Mouse (Mus musculus): ENCODE data around the gene Fam129b.

The Fam129b gene

DNA sequence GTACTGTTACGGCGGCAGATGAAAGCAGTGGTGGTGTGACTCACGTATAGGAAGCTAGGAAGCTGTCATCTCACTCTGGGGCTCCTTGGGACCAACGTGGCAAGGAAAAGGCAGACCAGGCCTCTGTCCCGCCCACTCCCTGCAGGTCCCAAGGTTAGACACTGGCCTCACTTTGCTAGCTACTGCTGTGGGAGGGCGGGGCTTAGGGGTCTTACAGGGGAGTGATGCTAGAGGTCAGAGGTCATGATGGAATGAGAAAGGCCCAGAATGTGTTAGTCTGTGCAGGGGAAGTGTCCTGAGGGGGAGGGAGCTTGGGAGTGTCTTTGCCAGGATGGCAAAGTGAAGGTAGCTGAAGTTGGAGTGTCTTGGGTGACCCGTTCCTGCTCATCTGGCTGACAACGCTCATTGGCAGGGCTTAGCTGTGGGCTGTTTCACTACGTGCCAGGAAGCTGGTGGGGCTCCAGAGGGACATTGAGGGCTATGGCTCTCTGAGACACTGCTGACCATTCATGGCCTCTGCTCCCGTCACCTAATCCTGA, 48.5 kb downstream of the Fam129b start:
- DNase-seq (ENCODE audit: low spot score in 2 of 2): no peak

DNA sequence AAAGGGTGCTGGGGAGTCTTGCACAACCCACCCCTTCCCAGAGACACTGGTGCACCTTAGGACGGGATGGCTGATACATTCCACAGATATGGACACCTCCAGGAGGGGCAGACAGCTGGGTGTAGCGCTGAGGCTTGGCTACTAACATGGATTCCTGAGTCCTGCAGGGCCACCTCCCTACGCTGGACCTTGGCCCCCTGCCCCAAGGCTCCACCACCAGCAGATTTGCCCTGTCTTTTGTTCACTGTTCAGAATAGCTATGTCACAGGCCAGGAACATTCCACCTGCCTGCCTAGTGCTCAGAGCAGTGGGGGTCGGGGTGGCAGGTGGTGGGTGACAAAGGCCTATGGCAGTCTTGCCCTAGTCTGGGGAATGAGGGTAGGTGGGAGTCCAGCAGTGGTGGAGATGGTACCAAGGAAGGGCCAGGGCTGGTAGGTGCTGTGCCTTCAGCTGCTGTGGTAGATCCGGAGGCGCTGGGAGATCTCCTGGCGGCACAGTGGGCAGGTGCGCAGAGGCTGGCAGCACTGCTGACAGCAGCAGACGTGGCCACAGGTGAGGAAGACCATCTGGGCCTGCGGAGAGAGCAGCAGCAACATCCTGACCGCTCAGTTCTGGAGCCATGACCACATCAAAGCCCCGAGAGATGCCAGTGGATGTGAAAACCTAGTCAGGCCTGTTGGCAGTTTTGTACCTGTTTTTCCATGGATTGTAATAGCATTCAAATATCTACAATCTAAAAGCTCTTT, 50.6 kb downstream of the Fam129b start:
- DNase-seq (ENCODE audit: low spot score in 2 of 2): no peak

DNA sequence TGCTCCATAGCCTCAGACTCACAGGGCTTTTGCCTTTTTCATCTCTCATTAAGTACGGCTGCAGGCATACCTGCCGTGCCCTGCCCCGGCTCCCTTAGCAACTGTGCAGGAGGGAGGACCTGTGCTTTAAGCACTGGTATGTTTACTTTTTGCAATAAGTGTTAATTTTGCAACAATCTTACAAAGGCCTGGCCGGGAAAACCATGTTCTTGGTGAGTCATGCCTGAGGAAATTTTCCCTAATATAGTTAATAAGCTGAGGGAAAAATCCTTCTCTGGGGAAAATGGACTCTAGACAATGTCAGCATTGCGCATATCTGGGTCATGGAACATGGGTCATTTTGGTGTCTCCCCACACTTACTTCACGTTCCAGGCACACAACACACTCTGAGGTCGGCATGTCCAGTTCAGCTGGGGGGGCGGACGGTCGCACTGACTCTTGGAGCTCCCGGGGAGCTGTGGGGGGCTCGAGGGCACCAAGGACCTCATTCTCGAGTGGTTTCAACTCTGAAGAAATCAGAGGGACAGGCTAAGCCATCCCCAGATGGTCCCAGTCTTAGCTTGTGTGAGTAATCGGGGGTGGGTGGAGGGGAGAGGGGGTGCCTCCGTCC, 51.8 kb downstream of the Fam129b start:
- no peak for DNase-seq (ENCODE audit: low spot score in 2 of 2)

DNA sequence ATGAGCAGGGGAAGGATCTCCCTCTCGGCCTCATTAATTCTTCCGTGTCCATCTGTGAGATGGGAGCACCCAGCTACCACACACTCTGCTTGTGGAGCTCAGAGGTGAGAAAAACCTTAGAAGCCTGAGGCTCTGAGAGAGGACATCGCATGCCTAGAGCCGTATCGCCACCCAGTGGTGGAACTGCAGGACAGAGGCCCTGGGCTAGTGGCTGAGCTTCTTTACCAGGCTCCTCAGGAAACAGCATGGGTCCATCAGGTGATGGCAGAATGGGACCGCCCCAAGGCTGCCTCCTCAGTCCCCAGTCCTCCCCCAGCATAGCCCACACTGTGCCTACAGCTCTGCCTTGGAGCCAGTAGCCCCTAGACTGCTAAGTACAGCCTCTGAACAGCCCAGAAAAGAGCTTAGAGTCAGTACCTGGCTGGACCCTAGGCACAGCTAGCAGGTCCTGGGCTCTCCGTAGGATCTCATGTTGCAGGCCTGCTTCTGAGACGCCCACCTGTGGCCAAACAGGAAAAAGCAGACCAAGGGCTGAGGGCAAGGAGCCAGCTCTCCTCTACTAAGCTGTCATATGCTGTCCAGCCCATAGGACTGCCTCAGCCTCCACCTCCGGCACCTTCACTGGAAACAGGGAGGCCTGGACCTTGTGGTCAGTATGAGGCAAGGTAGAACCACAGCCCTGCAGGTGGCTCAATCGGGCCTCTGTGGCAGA, 52.5 kb downstream of the Fam129b start:
- DNase-seq (ENCODE audit: low spot score in 2 of 2): peak; percentile 51 to 73

DNA sequence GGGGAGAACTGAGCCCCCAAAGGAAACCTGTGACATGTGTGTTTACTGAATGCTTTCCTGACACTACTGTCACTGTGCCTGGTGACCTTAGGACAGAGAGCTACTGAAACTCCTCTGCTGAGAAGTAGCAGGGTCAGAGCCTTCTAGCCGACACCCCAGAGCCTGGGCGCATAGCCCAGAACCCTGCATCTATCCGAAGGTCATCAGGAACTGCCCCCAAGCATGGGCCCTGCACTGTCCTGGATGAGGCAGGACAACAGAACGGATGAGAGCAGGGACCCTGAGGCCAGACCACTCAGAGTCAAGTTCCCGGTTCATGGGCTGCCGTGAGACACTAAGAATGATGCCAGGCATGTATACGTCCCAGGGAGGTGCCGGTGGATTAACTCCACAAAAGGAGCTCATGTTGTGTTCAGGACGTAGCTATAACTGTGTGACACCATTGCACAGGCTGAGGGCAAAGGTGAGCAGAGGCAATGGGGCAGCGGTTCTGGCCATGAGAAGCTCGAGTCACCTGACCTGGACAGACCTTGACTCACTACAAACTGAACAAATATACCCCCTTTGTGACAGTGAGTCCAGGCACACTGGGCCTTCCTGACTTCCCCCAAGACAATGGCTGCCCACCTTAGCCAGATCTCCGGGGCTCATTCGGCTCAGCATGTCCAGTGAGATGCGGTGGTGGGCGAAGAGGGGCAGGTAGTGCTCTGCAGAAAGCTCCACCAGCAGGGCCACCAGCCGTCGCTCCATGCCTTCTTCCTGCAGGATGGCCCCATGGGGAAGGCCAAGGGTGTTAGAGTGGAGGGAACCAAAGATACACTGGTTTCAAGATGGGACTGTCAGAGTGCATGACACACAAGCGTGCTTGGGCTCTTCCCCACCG, 53.3 kb downstream of the Fam129b start:
- no peak for DNase-seq (ENCODE audit: low spot score in 2 of 2)

DNA sequence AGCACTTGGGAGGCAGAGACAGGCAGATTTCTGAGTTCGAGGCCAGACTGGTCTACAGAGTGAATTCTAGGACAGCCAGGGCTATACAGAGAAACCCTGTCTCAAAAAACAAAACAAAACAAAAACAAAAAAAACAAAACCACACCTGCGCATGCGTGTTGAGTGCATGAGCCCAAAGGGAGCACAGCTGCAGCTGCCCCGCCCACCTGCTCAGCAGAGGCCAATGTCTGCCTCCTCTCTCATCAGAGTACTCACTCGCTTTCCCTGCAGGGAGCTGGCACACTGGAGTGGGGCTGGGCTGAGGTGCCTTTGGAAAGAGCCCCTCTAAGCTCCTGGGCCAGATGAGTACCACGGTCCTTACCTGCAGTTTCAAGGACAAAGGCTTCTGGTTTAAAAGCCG, 55.8 kb downstream of the Fam129b start:
- DNase-seq (ENCODE audit: low spot score in 2 of 2): no peak

DNA sequence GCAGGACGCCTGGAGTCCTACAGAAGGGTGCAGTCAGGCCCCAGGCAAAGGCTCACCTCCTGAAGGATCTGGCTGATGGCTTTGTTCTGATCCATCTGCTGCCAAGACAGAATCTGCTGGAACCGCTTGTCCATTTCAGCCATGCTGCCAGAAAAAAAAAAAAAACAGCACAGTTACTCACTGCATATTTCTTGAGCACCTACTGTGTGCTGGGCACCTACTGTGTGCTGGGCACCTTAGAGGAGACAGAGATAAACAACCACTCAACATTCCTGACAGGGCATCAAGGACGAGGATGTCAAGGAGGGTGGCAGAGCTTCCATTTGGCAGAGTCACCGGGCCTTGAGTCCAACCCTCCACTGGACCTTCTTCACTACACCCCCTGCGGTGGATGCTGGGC, 62.8 kb downstream of the Fam129b start:
- no peak for DNase-seq (ENCODE audit: low spot score in 2 of 2)

DNA sequence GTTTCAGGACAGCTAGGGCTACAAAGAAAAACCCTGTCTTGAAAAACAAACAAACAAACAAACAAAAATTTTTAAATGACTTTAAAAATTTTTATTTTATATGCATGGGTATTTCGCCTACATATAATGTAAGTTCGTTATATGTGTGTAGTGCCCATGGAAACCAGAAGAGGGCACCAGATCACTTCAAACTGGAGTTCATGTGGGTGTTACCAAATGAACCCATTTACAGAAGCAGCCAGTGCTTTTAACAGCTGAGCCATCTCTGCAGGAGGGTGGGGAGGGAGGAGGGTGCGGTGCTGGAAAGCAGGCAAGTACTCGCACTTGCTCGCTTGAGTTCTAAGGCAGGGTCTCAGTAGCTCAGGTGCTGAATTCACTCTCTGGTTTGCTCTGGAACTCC, 63.5 kb downstream of the Fam129b start:
- DNase-seq (ENCODE audit: low spot score in 2 of 2): no peak

DNA sequence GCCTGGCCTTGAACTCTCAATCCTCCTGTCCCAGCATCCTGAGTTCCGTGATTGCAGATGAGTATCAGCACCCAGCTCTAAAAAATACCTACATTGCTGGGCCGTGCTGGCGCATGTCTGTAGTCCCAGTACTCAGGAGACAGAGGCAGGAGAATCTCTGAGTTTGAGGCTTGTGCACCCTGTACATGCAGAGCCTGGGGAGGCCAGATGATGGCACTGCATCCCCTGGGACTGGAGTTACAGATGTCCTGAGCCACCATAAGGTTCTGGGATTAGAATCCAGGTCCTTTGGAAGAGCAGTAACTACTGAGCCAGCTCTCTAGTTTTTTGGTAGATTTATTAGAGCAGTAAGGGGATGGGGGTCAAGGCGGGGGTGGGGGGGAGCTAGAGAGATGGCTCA, 64.6 kb downstream of the Fam129b start:
- DNase-seq (ENCODE audit: low spot score in 2 of 2): no peak

DNA sequence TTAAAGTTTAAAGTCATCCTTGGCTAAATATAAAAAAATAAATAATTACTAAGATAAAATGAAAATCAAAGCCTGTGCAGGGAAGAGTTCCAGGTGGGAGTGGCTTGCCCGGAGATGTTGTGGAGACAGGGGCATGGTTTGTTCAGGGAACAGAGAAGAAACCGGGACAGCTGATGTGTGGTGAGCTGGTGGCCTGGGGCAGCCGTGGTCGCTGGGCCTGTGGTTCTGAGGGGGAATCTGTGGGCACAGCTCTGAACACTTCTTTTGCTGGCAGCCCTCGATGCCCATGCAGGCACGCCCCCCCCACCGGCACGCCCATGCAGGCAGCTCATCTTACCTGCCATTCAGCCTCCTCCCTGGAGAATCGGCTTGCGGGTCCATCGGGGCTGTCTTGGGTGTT, 71.5 kb downstream of the Fam129b start:
- no peak for DNase-seq (ENCODE audit: low spot score in 2 of 2)

DNA sequence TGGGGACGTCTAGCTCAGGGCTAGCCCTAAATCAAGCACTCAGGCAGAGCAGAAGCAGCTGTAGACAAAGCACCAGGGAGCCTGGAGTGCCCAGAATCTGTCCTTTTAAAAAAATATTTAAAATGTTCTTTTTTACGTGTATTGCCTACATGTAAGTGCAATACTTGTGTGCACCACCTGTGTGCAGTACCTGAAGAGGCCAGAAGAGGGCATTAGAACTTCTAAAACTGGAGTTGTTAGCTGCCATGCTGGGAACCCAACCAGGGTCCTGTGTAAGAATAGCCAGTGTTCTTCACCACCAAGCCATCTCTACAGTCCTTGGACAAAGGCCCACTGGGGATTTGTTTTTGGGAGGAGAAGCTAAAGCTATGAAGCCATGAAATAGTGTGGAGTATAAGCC, 78.7 kb downstream of the Fam129b start:
- no peak for DNase-seq (ENCODE audit: low spot score in 2 of 2)

DNA sequence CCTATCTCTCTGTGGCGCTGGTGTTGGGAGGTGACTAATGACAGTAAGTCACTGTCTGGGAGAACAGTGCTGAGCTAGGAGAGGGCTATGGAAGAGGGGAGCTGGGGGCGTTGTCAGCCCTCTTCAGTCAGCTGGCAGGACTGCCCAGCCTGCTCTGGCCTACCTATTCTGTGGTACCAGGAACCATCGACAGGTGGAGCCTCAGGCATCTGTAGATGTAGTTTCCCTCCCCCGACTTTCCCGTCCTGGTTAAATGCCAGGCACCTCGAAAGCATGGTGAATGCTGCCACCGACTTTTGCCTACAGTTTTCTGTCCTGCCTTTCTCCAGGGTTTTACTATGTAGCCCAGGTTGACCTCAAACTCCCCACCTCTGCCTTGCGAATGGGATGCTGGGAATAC, 81.4 kb downstream of the Fam129b start:
- no peak for DNase-seq (ENCODE audit: low spot score in 2 of 2)

DNA sequence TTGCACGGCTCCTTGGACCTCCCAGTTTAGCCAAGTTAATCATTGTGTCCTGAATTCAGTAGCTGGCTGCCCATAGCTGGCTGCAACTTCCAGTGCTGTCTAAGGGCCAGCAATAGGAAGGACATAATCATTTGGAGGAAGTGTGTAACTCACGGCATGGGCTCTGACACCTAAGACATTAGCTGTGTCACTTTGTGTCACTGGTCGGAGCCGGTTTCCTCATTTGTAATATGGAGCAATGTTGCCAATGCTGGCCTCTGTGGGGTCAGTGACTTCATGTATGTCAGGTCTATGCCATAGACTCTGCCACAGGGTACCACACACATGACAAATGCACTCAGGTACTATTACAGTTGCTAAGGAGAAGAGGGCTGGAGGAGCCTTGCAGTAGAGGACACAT, 84.4 kb downstream of the Fam129b start:
- no peak for DNase-seq (ENCODE audit: low spot score in 2 of 2)

DNA sequence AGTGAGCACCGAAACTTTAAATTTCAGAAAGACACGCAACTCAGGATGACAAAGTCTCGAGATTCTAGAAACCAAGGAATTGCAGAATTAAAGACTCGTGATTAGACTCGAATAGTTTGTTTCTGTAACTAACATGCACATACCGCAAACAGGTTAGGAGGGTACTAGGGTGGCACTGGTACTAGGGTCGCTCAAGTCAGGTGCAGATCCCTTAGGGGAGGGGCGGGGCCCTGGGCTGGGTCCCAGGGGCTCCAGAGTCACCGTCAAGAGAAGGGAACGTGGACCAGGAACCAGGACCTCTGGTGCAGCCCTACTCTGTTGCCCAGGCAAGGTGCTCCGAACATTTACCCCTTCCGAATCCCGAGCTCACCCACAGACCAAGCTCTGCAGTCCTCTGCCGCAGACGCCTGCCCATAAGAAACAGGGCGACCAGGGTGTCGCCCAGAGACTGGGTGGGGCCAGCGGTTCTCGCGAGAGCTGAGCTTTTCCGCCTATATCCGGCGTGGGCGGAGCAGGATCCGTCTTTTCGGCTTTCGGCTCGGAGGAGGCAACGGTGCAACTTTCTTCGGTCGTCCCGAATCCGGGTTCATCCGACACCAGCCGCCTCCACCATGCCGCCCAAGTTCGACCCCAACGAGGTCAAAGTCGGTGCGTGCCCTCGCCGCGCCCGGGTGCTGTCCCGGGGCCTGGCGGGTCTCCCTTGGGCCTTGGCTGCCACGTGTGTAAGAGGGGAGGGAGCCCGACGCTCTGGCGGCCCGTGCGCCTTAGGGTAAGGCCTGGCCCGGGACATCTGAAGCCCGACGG, 85.5 kb downstream of the Fam129b start, which contains the start of the genes Rpl12 and Lrsam1:
Gene Rpl12 (plus strand): TSS at position 368 of the 804 bp plus-strand sequence.
Gene Lrsam1 (minus strand): TSS at position 423 of the 804 bp plus-strand sequence.
- DNase-seq (ENCODE audit: low spot score in 2 of 2): peak; percentile 81 to 93

DNA sequence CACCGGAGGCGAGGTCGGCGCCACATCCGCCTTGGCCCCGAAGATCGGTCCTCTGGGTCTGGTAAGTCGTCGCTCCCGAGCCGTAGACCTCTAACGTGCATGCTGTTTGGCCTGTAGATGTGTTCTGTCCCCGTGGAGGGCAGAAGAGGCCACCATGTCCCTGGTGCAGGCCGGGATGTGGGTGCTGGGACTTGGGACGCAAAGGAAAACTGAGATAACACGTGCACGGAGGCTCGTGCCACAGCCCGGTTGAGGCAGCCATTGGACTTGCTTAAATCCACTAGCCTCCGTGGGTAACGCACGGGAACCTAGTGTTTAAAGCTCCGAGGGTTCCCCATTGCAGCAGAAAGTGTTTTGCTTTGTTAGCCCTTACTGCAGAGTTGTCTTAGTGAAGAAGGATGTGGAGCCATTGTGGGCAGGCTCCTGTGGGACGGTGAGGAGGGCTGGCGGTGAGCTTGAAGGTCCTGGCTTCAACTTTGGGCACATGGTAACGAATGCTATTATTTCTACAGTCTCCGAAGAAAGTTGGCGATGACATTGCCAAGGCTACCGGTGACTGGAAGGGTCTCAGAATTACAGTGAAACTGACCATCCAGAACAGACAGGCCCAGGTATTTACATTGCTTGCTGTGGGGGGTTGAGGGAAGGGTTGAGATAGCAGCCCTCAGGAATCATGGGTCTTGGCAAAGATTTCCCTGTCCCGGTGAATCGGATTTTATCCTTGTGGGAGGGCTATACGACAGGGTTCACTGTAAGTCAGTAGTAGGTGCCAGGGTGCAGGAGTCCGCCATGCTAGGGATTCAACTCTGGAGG, 86.4 kb downstream of the Fam129b start:
- DNase-seq (ENCODE audit: low spot score in 2 of 2): peak in 1 of 2 experiments; percentile 33

DNA sequence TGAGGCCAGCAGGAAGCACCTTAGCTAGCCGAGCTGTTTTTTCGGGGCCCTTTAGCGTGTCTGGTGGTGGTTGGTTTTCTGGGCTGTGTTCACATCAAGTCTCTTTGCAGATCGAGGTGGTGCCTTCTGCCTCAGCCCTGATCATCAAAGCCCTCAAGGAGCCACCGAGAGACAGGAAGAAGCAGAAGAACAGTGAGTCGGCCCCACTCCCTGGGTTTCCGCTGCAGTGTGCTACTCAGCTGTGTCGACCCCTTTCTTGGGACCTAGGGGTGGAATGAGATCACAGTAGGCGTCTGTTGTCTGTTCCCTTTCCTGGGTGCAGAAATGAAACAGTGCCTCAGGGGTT, 86.9 kb downstream of the Fam129b start:
- no peak for DNase-seq (ENCODE audit: low spot score in 2 of 2)

DNA sequence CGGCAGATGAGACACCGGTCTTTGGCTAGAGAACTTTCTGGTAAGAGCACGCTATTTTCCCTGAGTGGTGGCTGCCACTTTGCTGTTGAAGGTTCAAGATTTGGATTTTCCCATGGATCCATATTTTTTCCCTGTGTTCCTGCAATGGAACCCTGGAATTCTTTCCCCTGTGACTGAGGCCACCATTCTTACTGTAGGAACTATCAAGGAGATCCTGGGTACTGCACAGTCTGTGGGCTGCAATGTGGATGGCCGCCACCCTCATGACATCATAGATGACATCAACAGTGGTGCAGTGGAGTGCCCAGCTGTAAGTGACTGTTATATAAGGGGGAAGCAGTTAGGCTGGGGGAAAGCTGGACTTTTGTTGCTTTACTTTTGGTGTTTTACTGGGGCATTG, 87.6 kb downstream of the Fam129b start:
- no peak for DNase-seq (ENCODE audit: low spot score in 2 of 2)

DNA sequence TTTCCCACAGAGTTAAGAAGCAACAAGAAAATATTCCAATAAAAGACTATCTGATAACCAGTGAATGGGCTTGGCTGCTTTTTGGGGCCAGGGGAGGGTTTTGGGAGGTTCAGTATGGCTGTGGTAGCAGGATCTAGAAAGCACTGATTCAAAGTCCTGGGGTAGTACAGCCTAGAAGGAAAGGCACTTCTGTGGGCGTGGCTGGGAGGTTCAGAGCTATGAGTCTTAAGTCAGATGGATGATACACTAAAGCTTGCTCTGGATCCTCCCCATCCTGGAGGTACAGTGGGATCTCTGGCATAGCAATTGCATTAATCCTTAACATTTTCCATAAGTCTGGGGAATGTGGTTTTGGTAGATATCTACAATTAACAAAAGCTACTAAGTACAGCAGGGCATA, 88.1 kb downstream of the Fam129b start:
- no peak for DNase-seq (ENCODE audit: low spot score in 2 of 2)

DNA sequence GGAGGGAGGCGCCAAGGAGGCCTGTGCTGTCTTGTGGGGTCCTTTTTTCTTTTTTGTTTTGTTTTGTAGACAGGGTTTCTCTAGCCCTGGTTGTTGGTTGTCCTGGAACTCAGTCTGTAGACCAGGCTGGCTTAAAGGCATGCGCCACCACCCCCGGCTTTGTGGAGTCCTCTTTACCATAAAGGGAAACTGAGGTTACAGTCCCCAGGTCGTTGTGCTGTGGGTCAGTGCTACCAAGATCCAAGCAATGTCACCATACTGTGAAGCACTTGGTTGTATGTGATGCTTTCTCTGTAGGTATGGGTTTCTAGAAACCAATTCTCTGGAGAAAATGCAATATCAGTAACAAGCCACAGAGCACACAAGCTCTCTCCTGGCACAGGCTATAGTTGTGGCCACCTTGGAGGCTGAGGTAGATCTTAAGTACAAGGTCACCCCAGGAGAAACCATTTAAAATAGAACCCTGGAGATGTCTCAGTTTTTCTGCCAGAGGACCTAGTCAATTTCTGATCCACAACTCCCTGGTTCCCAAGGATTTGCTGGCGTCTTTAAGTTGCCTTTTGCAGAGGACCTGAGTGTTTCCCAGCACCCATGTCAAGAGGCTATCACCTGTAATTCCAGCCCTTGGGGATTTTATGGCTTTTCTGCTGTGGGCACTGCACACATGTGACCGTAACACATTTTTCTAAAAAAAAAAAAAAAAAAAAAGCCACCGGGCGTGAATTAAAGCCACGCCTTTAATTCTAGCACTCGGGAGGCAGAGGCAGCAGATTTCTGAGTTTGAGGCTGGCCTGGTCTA, 88.9 kb downstream of the Fam129b start:
- no peak for DNase-seq (ENCODE audit: low spot score in 2 of 2)

All from cerebellum, postnatal 4 days (tissue).